Mouse (Mus musculus) embryonic facial prominence, embryonic 14.5 days (tissue): ENCODE results near the gene Tbc1d9b. TPM values are rescaled to one million over a fixed set of nuclear protein-coding genes. Genes with fewer than 3 reads are reported as not detected.
"Not testable (repeated sequence)": the region's sequence is repeated elsewhere in the genome, so short reads cannot be mapped to it uniquely, and the experiment has no call there.

Source experiments
- ATAC-seq: fragments of 200-750 bp; cut with Nextera tagmentation; 2 replicates; pipeline ENCODE4 v1.8.0; 2017; ENCODE audit warnings: low read depth, moderate number of reproducible peaks, moderate TSS enrichment
- DNase-seq: peaks from one replicate; pipeline ENCODE4 v3.0.0-alpha.2; 2015; ENCODE audit warnings: low spot score
- H3K27ac ChIP-seq: fragments of 300-500 bp; sonication (generic); replicated peaks from 2 replicates; pipeline ENCODE4 v1.5.1; 2014; ENCODE audit warnings: low read depth, mild to moderate bottlenecking, low read length, moderate library complexity
- H3K27me3 ChIP-seq: fragments of 300-500 bp; sonication (generic); replicated peaks from 2 replicates; pipeline ENCODE4 v1.6.1; 2014; ENCODE audit warnings: low read length; ENCODE audit not compliant: control insufficient read depth, insufficient read depth
- H3K36me3 ChIP-seq: fragments of 300-500 bp; sonication (generic); 2 replicates; pipeline ENCODE4 v1.6.1; 2014; ENCODE audit warnings: low read length, mixed read lengths; ENCODE audit not compliant: control insufficient read depth, insufficient read depth
- H3K4me1 ChIP-seq: fragments of 300-500 bp; sonication (generic); 2 replicates; pipeline ENCODE4 v1.6.1; 2014; ENCODE audit warnings: antibody characterized with exemption, low read length; ENCODE audit not compliant: control insufficient read depth, insufficient read depth
- H3K4me2 ChIP-seq: fragments of 300-500 bp; sonication (generic); 2 replicates; pipeline ENCODE4 v1.6.1; 2014; ENCODE audit warnings: low read depth, mild to moderate bottlenecking, low read length, moderate library complexity, mixed read lengths
- H3K4me3 ChIP-seq: fragments of 300-500 bp; sonication (generic); 2 replicates; pipeline ENCODE4 v1.5.1; 2014; ENCODE audit warnings: low read depth, mild to moderate bottlenecking, low read length
- H3K9ac ChIP-seq: fragments of 300-500 bp; sonication (generic); 2 replicates; pipeline ENCODE4 v1.6.1; 2014; ENCODE audit warnings: low read depth, mild to moderate bottlenecking, low read length, moderate library complexity, mixed read lengths
- H3K9me3 ChIP-seq: fragments of 300-500 bp; sonication (generic); 2 replicates; pipeline ENCODE4 v1.6.1; 2016; ENCODE audit warnings: low read length; ENCODE audit not compliant: control insufficient read depth
- WGBS: fragments of 180-500 bp; shearing (Covaris S2); extraction: QIAGEN DNeasy Blood & Tissue Kit; methylation state at CpG from one replicate; pipeline ENCODE4 v1.1.7; 2014; 5-methylcytosine and 5-hydroxymethylcytosine counted together
- polyA plus RNA-seq: library from polyadenylated mRNA; unstranded; fragments of >200 nt; fragmentation: Nextera tagmentation; extraction: Ambion mirVana; gene quantifications from 2 replicates; pipeline ENCODE4 v1.2.1, GENCODE M21; 2014

Gene Tbc1d9b
- polyA plus RNA-seq, 1 experiment from 2014 or later = 40.1 TPM

DNA sequence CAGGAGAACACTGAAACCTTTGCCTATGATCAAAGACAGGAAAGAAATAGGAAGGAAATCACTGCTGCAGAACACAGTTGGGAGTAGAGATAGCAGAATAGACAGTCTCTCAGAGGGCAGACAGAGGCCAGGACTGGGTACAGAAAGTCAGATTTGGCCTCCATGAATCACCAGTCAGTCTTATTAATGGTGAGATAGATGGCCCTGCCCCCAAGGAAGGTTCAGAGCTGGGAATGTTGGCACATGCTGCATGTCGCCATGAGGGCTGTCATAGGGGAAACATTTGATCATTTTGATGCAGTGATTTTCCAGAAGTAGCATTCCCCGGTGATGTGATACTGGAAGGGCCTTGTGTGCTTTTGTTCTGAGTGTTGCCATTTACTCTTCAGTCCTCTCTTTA lies 31.5 kb upstream of the Tbc1d9b start:
- ATAC-seq (no peak), DNase-seq (no peak)
- peaks cover 43% of the 10 kb centered on the region for H3K36me3 ChIP-seq

GRCm38 (mm10) chr11:50100548-50101307 lies 30.5 kb upstream of the Tbc1d9b start:
- 80% methylated on average over 2 of the region's 2 CpGs for WGBS
- DNase-seq = no peak

More for the DNA sequence above, 31.5 kb upstream of the Tbc1d9b start:
- Histone ChIP-seq H3K27ac (no peak overlapping the region), H3K27me3 (no peaks in the 10 kb centered on the region), H3K4me2 (no peak overlapping the region), H3K4me3 (no peak overlapping the region), H3K9me3 (no peaks in the 10 kb centered on the region), H3K9ac (no peak overlapping the region), H3K4me1 (no peaks in the 10 kb centered on the region)
- WGBS = 79% methylated on average over 2 of the region's 2 CpGs

DNA sequence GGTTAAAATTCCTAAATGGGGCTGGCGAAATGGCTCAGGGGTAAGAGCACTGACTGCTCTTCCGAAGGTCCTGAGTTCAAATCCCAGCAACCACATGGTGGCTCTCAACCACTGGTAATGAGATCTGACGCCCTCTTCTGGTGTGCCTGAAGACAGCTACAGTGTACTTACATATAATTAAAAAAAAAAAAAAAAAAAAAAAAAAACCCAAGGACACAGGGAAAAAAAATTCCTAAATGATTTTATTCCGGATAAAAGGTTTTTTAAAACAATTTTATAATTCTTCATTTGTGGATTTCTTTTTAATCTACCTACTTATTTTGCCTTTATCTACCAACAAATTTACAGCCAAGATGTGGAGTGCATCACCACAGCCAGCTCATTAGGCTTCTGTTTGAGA lies 29.2 kb upstream of the Tbc1d9b start:
- H3K27me3 ChIP-seq, H3K27ac ChIP-seq, DNase-seq, H3K4me2 ChIP-seq, H3K9me3 ChIP-seq, H3K4me1 ChIP-seq, H3K4me3 ChIP-seq, H3K9ac ChIP-seq, ATAC-seq: not testable (repeated sequence)
- 87% methylated on average over 4 of the region's 4 CpGs for WGBS
- peaks cover 31% of the 10 kb centered on the region for H3K36me3 ChIP-seq

More at GRCm38 (mm10) chr11:50100548-50101307, 30.5 kb upstream of the Tbc1d9b start:
- Histone ChIP-seq H3K9me3 (no peaks in the 10 kb centered on the region), H3K4me1 (no peaks in the 10 kb centered on the region), H3K4me2 (no peak overlapping the region), H3K9ac (no peak overlapping the region), H3K27ac (no peak overlapping the region), H3K27me3 (no peaks in the 10 kb centered on the region), H3K4me3 (no peak overlapping the region), H3K36me3 (peaks cover 40% of the 10 kb centered on the region)
- ATAC-seq = no peak

DNA sequence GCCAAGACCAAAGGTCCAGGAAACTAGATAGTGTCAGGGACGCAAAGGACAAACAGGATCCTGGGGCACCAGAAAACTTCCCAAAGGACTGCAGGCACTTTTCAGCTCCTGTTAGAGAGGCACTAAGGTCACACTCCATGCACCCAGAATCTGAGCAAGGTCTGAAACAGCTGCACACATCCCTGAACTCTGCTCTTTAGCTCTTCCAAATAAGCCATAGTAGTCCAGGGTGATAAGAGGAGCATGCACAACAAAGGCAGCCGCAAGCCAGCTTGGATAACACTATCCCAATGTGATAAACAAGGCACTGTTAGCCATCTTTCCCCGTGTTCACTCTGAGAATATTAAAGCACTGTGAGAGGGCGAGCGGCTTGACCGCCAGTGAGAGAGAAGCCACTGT lies 27.2 kb upstream of the Tbc1d9b start:
- Histone ChIP-seq H3K27me3 (no peaks in the 10 kb centered on the region), H3K9ac (no peak overlapping the region), H3K9me3 (no peaks in the 10 kb centered on the region), H3K4me3 (no peak overlapping the region), H3K36me3 (peaks cover 20% of the 10 kb centered on the region), H3K27ac (no peak overlapping the region), H3K4me2 (no peak overlapping the region), H3K4me1 (no peaks in the 10 kb centered on the region)
- DNase-seq = no peak
- WGBS = 88% methylated on average over 6 of the region's 6 CpGs
- ATAC-seq = no peak

DNA sequence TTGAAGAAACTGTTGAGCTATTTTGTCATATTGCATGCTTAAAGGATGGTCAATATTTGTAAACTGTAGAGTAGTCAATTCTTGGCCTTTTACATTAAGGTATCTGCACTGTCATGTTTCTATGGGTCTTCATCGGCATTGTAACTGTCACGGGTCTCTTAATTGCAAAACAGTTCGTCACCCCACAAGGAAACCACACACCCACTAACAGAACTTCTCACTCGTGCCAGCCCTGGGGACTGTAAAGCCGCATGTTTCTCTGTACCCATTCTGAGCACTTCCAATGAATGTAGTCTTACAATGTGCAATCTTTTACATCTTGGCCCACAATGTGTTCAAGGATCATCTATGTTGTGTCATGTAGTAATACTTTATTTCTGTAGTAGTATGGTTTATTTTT lies 26.0 kb upstream of the Tbc1d9b start:
- no peak overlapping the region for H3K9ac ChIP-seq
- WGBS = 90% methylated on average over 5 of the region's 5 CpGs
- H3K27me3 ChIP-seq = no peaks in the 10 kb centered on the region
- DNase-seq (no peak), ATAC-seq (no peak)
- H3K4me2 ChIP-seq = no peak overlapping the region
- no peak overlapping the region for H3K4me3 ChIP-seq
- H3K36me3 ChIP-seq = peaks cover 8% of the 10 kb centered on the region
- H3K27ac ChIP-seq = no peak overlapping the region
- H3K4me1 ChIP-seq = no peaks in the 10 kb centered on the region
- H3K9me3 ChIP-seq = no peaks in the 10 kb centered on the region

DNA sequence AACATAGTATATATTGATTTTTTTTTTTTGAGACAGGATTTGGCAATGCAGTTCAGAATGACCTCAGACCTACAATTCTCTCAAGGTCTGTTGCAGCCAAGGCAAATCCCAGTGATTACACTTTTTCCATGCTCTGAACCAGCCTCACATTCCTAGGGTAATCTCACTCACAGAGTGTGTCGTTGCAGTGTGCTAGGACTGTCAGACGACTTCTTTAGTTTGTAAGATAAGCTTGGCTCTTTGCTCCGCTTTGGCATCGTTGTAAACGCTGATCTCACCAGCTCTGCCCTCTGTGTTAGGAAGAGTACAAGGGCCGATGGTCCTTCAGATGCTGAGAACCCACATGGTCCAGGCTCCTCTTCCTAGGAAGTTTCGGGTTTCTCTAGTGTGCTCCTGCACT lies 25.2 kb upstream of the Tbc1d9b start:
- H3K4me1 ChIP-seq = no peaks in the 10 kb centered on the region
- no peak overlapping the region for H3K4me3 ChIP-seq
- no peak overlapping the region for H3K27ac ChIP-seq
- no peak overlapping the region for H3K4me2 ChIP-seq
- H3K27me3 ChIP-seq = no peaks in the 10 kb centered on the region
- ATAC-seq = no peak
- H3K36me3 ChIP-seq = peaks cover 5% of the 10 kb centered on the region
- peak; percentile 29 for DNase-seq
- 69% methylated on average over 7 of the region's 7 CpGs for WGBS
- H3K9ac ChIP-seq = no peak overlapping the region
- no peaks in the 10 kb centered on the region for H3K9me3 ChIP-seq

DNA sequence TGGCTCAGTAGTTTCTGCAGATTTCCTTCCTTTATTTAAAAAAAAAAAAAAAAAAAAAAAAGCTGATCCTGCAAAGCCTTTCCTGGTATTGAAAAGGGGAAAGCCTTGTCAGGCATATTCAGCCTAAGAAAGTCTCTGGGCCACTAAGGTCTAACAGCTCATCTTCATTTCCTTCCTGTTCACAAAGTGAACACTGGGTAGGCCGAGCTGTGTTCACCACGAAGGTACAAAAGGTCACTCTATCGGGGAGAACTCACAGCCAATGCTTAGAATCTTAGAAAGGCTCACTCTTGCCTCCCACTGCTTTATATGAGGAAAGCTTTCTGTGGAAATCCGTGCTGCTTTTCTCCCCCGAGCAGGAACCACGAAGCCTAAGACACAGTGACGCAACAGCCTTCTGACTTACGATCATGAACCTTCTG lies 22.4 kb upstream of the Tbc1d9b start:
- H3K27ac ChIP-seq = no peak overlapping the region; the same call in 1 of the 2 replicates
- H3K4me3 ChIP-seq = no peak overlapping the region
- H3K4me1 ChIP-seq = no peaks in the 10 kb centered on the region
- H3K27me3 ChIP-seq = no peaks in the 10 kb centered on the region
- no peaks in the 10 kb centered on the region for H3K9me3 ChIP-seq
- ATAC-seq = no peak
- peaks cover 5% of the 10 kb centered on the region; the same call in 1 of the 2 replicates for H3K36me3 ChIP-seq
- peak; percentile 16 for DNase-seq
- WGBS = 74% methylated on average over 8 of the region's 8 CpGs
- H3K4me2 ChIP-seq = no peak overlapping the region
- H3K9ac ChIP-seq = no peak overlapping the region

GRCm38 (mm10) chr11:50114329-50114728 lies 16.9 kb upstream of the Tbc1d9b start:
- Histone ChIP-seq H3K27ac (no peak overlapping the region), H3K4me1 (no peaks in the 10 kb centered on the region), H3K36me3 (no peaks in the 10 kb centered on the region), H3K9me3 (no peaks in the 10 kb centered on the region), H3K4me3 (no peak overlapping the region), H3K27me3 (no peaks in the 10 kb centered on the region), H3K9ac (no peak overlapping the region), H3K4me2 (no peak overlapping the region)
- 21% methylated on average over 5 of the region's 5 CpGs for WGBS
- DNase-seq = peak; percentile 54
- 0 out of 2 replicates have a peak, but pooled peaks have one; percentile 60 for ATAC-seq

DNA sequence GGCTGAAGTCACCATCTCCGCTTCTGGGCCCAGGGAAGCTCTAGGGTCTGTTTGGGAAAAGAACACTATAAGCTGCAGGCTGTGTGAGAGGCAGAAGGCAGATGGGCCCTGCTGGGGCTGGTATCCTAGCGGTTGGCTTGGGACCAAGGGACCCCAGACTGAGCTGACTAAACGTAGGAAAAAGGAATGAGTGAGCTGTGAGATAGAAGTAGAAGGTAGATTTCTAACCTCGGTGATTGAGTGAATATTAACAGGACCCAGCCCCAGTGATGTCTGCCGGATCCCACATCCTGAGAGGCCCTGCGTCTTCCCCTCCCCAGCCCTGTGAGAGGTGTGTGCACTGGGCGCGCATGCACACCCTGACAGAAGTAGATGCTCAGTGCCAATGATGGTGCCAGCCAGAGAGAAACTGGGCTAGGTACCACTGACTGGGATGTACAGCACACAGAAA lies 8.5 kb upstream of the Tbc1d9b start:
- 93% methylated on average over 8 of the region's 8 CpGs for WGBS
- Histone ChIP-seq H3K4me1 (no peaks in the 10 kb centered on the region), H3K9me3 (no peaks in the 10 kb centered on the region), H3K36me3 (0 out of 2 replicates have a peak, but pooled peaks cover 4% of the 10 kb centered on the region), H3K9ac (no peak overlapping the region), H3K27ac (no peak overlapping the region), H3K4me3 (no peak overlapping the region), H3K27me3 (no peaks in the 10 kb centered on the region), H3K4me2 (no peak overlapping the region)
- ATAC-seq (no peak), DNase-seq (no peak)
